Mouse (Mus musculus): ENCODE measurements around the gene Tnrc6b. TPM values are rescaled to one million over a fixed set of nuclear protein-coding genes. Genes with fewer than 3 reads are reported as not detected.
A peak's percentile ranks its signal among the peaks of the same experiment; 100 is the strongest.

Tnrc6b gene
- 10 to 100 TPM; 43.7 to 48.2 TPM for total RNA-seq (2021)
- long read RNA-seq, experiment 1, partial matches to known transcripts, result 2 of 2 reads
- long read RNA-seq, experiment 1, other reads (novel, unspliced or antisense), result 0 of 2 reads
- long read RNA-seq, experiment 2, partial matches to known transcripts, result 3 of 5 reads
- long read RNA-seq, experiment 2, other reads (novel, unspliced or antisense), result 1 of 5 reads

- DNase-seq (ENCODE audit: low spot score), result peak; percentile 99
Observed at GRCm38 (mm10) chr15:80710608-80711363, at the start of gene Tnrc6b. Tnrc6b (plus strand) TSS chr15:80711313.

GRCm38 (mm10) chr15:80664444-80664843 lies 46.7 kb upstream of the Tnrc6b start:
- no peak for DNase-seq (ENCODE audit: low spot score)

GRCm38 (mm10) chr15:80671295-80672252 lies 39.5 kb upstream of the Tnrc6b start, which contains the start of gene Fam83f:
Fam83f (plus strand) TSS chr15:80671847.
- peak; percentile 15 for DNase-seq (ENCODE audit: low spot score)

GRCm38 (mm10) chr15:80672810-80673209 lies 38.3 kb upstream of the Tnrc6b start:
- DNase-seq (ENCODE audit: low spot score), result no peak

GRCm38 (mm10) chr15:80673337-80674095 lies 37.6 kb upstream of the Tnrc6b start:
- no peak for DNase-seq (ENCODE audit: low spot score)

GRCm38 (mm10) chr15:80674700-80675099 lies 36.4 kb upstream of the Tnrc6b start:
- DNase-seq (ENCODE audit: low spot score), result no peak

GRCm38 (mm10) chr15:80679515-80680215 lies 31.4 kb upstream of the Tnrc6b start:
- no peak for DNase-seq (ENCODE audit: low spot score)

GRCm38 (mm10) chr15:80680347-80681030 lies 30.6 kb upstream of the Tnrc6b start:
- no peak for DNase-seq (ENCODE audit: low spot score)

GRCm38 (mm10) chr15:80681466-80681881 lies 29.6 kb upstream of the Tnrc6b start:
- DNase-seq (ENCODE audit: low spot score), result no peak

GRCm38 (mm10) chr15:80682343-80682742 lies 28.8 kb upstream of the Tnrc6b start:
- DNase-seq (ENCODE audit: low spot score), result no peak

GRCm38 (mm10) chr15:80683151-80683550 lies 28.0 kb upstream of the Tnrc6b start:
- no peak for DNase-seq (ENCODE audit: low spot score)

- no peak for DNase-seq (ENCODE audit: low spot score)
Observed at GRCm38 (mm10) chr15:80683990-80684389, 27.1 kb upstream of the Tnrc6b start.

GRCm38 (mm10) chr15:80684786-80685602 lies 26.1 kb upstream of the Tnrc6b start:
- no peak for DNase-seq (ENCODE audit: low spot score)

- DNase-seq (ENCODE audit: low spot score), result no peak
Observed at GRCm38 (mm10) chr15:80685603-80685895, 25.6 kb upstream of the Tnrc6b start.

GRCm38 (mm10) chr15:80688536-80688935 lies 22.6 kb upstream of the Tnrc6b start:
- no peak for DNase-seq (ENCODE audit: low spot score)

GRCm38 (mm10) chr15:80693492-80693891 lies 17.6 kb upstream of the Tnrc6b start:
- no peak for DNase-seq (ENCODE audit: low spot score)

GRCm38 (mm10) chr15:80694125-80694910 lies 16.8 kb upstream of the Tnrc6b start:
- DNase-seq (ENCODE audit: low spot score), result peak; percentile 51

GRCm38 (mm10) chr15:80697564-80697963 lies 13.5 kb upstream of the Tnrc6b start:
- no peak for DNase-seq (ENCODE audit: low spot score)
